15 mouse cellular contexts compared by ENCODE assay signal in genomic region chr11:65039517-65040095, GRCm38 (mm10).
A peak's percentile ranks its signal among the peaks of the same experiment; 100 is the strongest.
DNase-seq lines count a peak whose midpoint lies in the region; ATAC-seq and TF ChIP-seq lines count a peak whose summit lies in the region.
"Had no signal": no experiment of that assay in that cellular context is flagged by ENCODE, and none has a peak within 500 bp of the region (broad histone marks: within the 10 kb centered on the region; RNA-seq: fewer than 3 reads in every experiment).

No protein-coding gene starts in this region.

- no peaks in the 10 kb centered on the region for H3K9me3 ChIP-seq in hindbrain, embryonic 16.5 days (ENCODE audit: control insufficient read depth, low read length)
- no peaks in the 10 kb centered on the region for H3K9me3 ChIP-seq in hindbrain, embryonic 14.5 days (ENCODE audit: control insufficient read depth, low read length)
- H3K9me3 ChIP-seq in embryonic facial prominence, embryonic 13.5 days = no peaks in the 10 kb centered on the region
- no peaks in the 10 kb centered on the region for H3K9me3 ChIP-seq in midbrain, embryonic 13.5 days
- H3K9me3 ChIP-seq in neural tube, embryonic 15.5 days (replicated peaks) = no peaks in the 10 kb centered on the region
- H3K9me3 ChIP-seq: heart, embryonic 15.5 days; megakaryocyte, embryonic 14.5 days; neural tube, embryonic 12.5 days had no signal

- H3K9ac ChIP-seq in hindbrain, embryonic 16.5 days (ENCODE audit: low read depth, low read length) = no peak overlapping the region
- H3K9ac ChIP-seq in hindbrain, embryonic 14.5 days = no peak overlapping the region
- no peak overlapping the region for H3K9ac ChIP-seq in embryonic facial prominence, embryonic 13.5 days
- H3K9ac ChIP-seq in midbrain, embryonic 13.5 days (replicated peaks) = no peak overlapping the region
- no peak overlapping the region for H3K9ac ChIP-seq in neural tube, embryonic 15.5 days (replicated peaks)
- H3K9ac ChIP-seq: heart, embryonic 15.5 days; neural tube, embryonic 12.5 days had no signal

- no peak overlapping the region for H3K27ac ChIP-seq in hindbrain, embryonic 16.5 days (ENCODE audit: low read depth, low read length)
- no peak overlapping the region for H3K27ac ChIP-seq in hindbrain, embryonic 14.5 days
- 0 out of 2 replicates have a peak overlapping the region, but pooled peaks have one; percentile 7 for H3K27ac ChIP-seq in embryonic facial prominence, embryonic 13.5 days
- H3K27ac ChIP-seq in midbrain, embryonic 13.5 days = no peak overlapping the region
- H3K27ac ChIP-seq in neural tube, embryonic 15.5 days (replicated peaks) = no peak overlapping the region
- H3K27ac ChIP-seq: heart, embryonic 15.5 days; neural tube, embryonic 12.5 days had no signal

- no peak for TF ChIP-seq CTCF in lung, adult 2 months (IDR thresholded peaks at IDR 0.05; ENCODE audit: insufficient read depth, low read length)

- no peaks in the 10 kb centered on the region for H3K27me3 ChIP-seq in hindbrain, embryonic 16.5 days (replicated peaks; ENCODE audit: control insufficient read depth, insufficient read depth, low read length)
- H3K27me3 ChIP-seq in hindbrain, embryonic 14.5 days (ENCODE audit: control insufficient read depth, insufficient read depth, low read length) = no peaks in the 10 kb centered on the region
- H3K27me3 ChIP-seq in embryonic facial prominence, embryonic 13.5 days = no peaks in the 10 kb centered on the region
- no peaks in the 10 kb centered on the region for H3K27me3 ChIP-seq in midbrain, embryonic 13.5 days
- H3K27me3 ChIP-seq in neural tube, embryonic 15.5 days (replicated peaks) = no peaks in the 10 kb centered on the region
- H3K27me3 ChIP-seq: heart, embryonic 15.5 days; neural tube, embryonic 12.5 days had no signal

- WGBS in hindbrain, embryonic 16.5 days = 47% methylated on average over 12 of the region's 12 CpGs
- 44% methylated on average over 12 of the region's 12 CpGs for WGBS in hindbrain, embryonic 14.5 days
- 59% methylated on average over 12 of the region's 12 CpGs for WGBS in embryonic facial prominence, embryonic 13.5 days
- 21% methylated on average over 12 of the region's 12 CpGs for WGBS in lung, adult 2 months
- WGBS in midbrain, embryonic 13.5 days = 48% methylated on average over 12 of the region's 12 CpGs
- 62% methylated on average over 12 of the region's 12 CpGs for WGBS in neural tube, embryonic 15.5 days

- H3K4me3 ChIP-seq in hindbrain, embryonic 16.5 days (ENCODE audit: low read length) = no peak overlapping the region
- no peak overlapping the region for H3K4me3 ChIP-seq in hindbrain, embryonic 14.5 days (replicated peaks; ENCODE audit: low read length)
- no peak overlapping the region for H3K4me3 ChIP-seq in embryonic facial prominence, embryonic 13.5 days
- H3K4me3 ChIP-seq in lung, adult 2 months (replicated peaks; ENCODE audit: extremely low read depth, low read depth, low read length) = no peak overlapping the region
- no peak overlapping the region for H3K4me3 ChIP-seq in midbrain, embryonic 13.5 days (replicated peaks)
- H3K4me3 ChIP-seq in neural tube, embryonic 15.5 days (replicated peaks) = no peak overlapping the region
- H3K4me3 ChIP-seq: heart, embryonic 15.5 days; megakaryocyte, embryonic 14.5 days; neural tube, embryonic 12.5 days had no signal

- peak; percentile 40; the same call in 1 of the 2 replicates for ATAC-seq in hindbrain, embryonic 16.5 days
- no peak; the same call in 1 of the 2 replicates for ATAC-seq in hindbrain, embryonic 14.5 days (ENCODE audit: low FRiP score)
- ATAC-seq in embryonic facial prominence, embryonic 13.5 days (ENCODE audit: insufficient number of reproducible peaks, insufficient read depth, low FRiP score, low TSS enrichment, low read depth) = no peak
- 0 out of 2 replicates have a peak, but pooled peaks have one; percentile 30 for ATAC-seq in midbrain, embryonic 13.5 days
- ATAC-seq in neural tube, embryonic 15.5 days (ENCODE audit: low FRiP score) = no peak

- no peak for DNase-seq in hindbrain, embryonic 14.5 days (ENCODE audit: low spot score)
- peak; percentile 50 for DNase-seq in lung, adult 2 months
- DNase-seq in gastrocnemius, postnatal 36 days = no peak
- no peak for DNase-seq in right cerebral cortex, postnatal 10 days (ENCODE audit: low spot score in 2 of 2)
- DNase-seq: adrenal gland, postnatal 10 days; gastrocnemius, postnatal 25 days; kidney, adult 18-20 months; thymus, adult 2 months had no signal

- no peak overlapping the region for H3K4me2 ChIP-seq in hindbrain, embryonic 16.5 days (ENCODE audit: low read length)
- H3K4me2 ChIP-seq in hindbrain, embryonic 14.5 days (replicated peaks) = no peak overlapping the region
- no peak overlapping the region for H3K4me2 ChIP-seq in embryonic facial prominence, embryonic 13.5 days
- no peak overlapping the region for H3K4me2 ChIP-seq in midbrain, embryonic 13.5 days (replicated peaks)
- H3K4me2 ChIP-seq in neural tube, embryonic 15.5 days = no peak overlapping the region
- H3K4me2 ChIP-seq: heart, embryonic 15.5 days; neural tube, embryonic 12.5 days had no signal

- no peak for TF ChIP-seq POLR2A in lung, adult 2 months (IDR thresholded peaks at IDR 0.05; ENCODE audit: borderline replicate concordance, extremely low read depth, low read depth, low read length)

- H3K36me3 ChIP-seq in hindbrain, embryonic 16.5 days (ENCODE audit: control insufficient read depth, insufficient read depth, low read length) = no peaks in the 10 kb centered on the region; the same call in 1 of the 2 replicates
- peaks cover 16% of the 10 kb centered on the region for H3K36me3 ChIP-seq in hindbrain, embryonic 14.5 days (replicated peaks; ENCODE audit: control insufficient read depth, insufficient read depth)
- 0 out of 2 replicates have a peak, but pooled peaks cover 5% of the 10 kb centered on the region for H3K36me3 ChIP-seq in embryonic facial prominence, embryonic 13.5 days
- peaks cover 5% of the 10 kb centered on the region; the same call in 1 of the 2 replicates for H3K36me3 ChIP-seq in midbrain, embryonic 13.5 days
- H3K36me3 ChIP-seq in neural tube, embryonic 15.5 days = peaks cover 23% of the 10 kb centered on the region
- H3K36me3 ChIP-seq: neural tube, embryonic 12.5 days had no signal

- intact Hi-C loops in gastrocnemius, postnatal 36 days (cut with DNase I) = no loop called here

- no peaks in the 10 kb centered on the region for H3K4me1 ChIP-seq in hindbrain, embryonic 16.5 days (ENCODE audit: control insufficient read depth, insufficient read depth, low read depth, low read length)
- peaks cover 9% of the 10 kb centered on the region for H3K4me1 ChIP-seq in hindbrain, embryonic 14.5 days (replicated peaks; ENCODE audit: control insufficient read depth, insufficient read depth, low read length)
- H3K4me1 ChIP-seq in embryonic facial prominence, embryonic 13.5 days = peaks cover 13% of the 10 kb centered on the region
- H3K4me1 ChIP-seq in lung, adult 2 months (ENCODE audit: control insufficient read depth, insufficient read depth, low read length) = peaks cover 9% of the 10 kb centered on the region
- H3K4me1 ChIP-seq in midbrain, embryonic 13.5 days (replicated peaks) = peaks cover 20% of the 10 kb centered on the region
- H3K4me1 ChIP-seq in neural tube, embryonic 15.5 days = peaks cover 6% of the 10 kb centered on the region; the same call in 1 of the 2 replicates
- H3K4me1 ChIP-seq: heart, embryonic 15.5 days; megakaryocyte, embryonic 14.5 days; neural tube, embryonic 12.5 days had no signal

Comparison
In these comparisons a context has a peak if more than half of its experiments do, and no peak if none do; other contexts are left out.
1. ATAC-seq: peak in hindbrain, embryonic 16.5 days (single experiment) and midbrain, embryonic 13.5 days (single experiment); none in hindbrain, embryonic 14.5 days (single experiment), embryonic facial prominence, embryonic 13.5 days (single experiment) and neural tube, embryonic 15.5 days (single experiment).